Mouse (Mus musculus): ENCODE measurements around the gene Ptprd. TPM values are rescaled to one million over a fixed set of nuclear protein-coding genes. Genes with fewer than 3 reads are reported as not detected.
A peak's percentile ranks its signal among the peaks of the same experiment; 100 is the strongest.

Ptprd gene
- polyA plus RNA-seq, 1 experiment from 2014 or later = 14.5 TPM

DNA sequence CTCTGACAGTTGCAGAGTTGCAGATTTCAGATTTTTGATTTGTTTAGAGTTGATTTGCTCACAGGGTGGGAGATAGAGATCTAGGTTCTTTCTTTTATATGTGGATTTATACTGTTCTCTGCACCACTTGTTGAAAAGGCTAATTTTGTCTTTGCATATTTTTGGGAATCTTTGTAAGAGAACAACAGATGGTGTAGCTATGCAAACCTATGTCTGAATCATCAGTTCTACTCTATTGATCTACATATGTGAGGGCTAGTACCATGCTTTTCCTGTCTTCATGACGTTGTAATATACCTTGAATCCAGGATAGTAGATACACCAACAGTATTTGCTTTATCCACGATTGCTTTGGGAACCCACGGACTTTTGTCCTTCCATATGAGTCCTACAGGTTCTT is 1628.7 kb downstream of the Ptprd start:
- no peaks in the 10 kb centered on the region for H3K9me3 ChIP-seq (replicated peaks; ENCODE audit: low read length)
- no peaks in the 10 kb centered on the region for H3K4me1 ChIP-seq (replicated peaks; ENCODE audit: insufficient read depth, low read length)
- no peak overlapping the region for H3K4me3 ChIP-seq (replicated peaks; ENCODE audit: low read depth, low read length)
- ATAC-seq (replicated peaks; ENCODE audit: low FRiP score, low read depth) = no peak
- H3K36me3 ChIP-seq (ENCODE audit: insufficient read depth, low read length) = no peaks in the 10 kb centered on the region
- H3K9ac ChIP-seq (ENCODE audit: low read depth, low read length) = no peak overlapping the region
- no peak for DNase-seq (ENCODE audit: low spot score)
- no peak overlapping the region for H3K4me2 ChIP-seq (ENCODE audit: low read length)
- no peak overlapping the region for H3K27ac ChIP-seq
- 86% methylated on average over 3 of the region's 3 CpGs for WGBS
- no peak for TF ChIP-seq CTCF (IDR thresholded peaks at IDR 0.05; ENCODE audit: low read depth)
- no peaks in the 10 kb centered on the region for H3K27me3 ChIP-seq (ENCODE audit: insufficient read depth, low read length)

DNA sequence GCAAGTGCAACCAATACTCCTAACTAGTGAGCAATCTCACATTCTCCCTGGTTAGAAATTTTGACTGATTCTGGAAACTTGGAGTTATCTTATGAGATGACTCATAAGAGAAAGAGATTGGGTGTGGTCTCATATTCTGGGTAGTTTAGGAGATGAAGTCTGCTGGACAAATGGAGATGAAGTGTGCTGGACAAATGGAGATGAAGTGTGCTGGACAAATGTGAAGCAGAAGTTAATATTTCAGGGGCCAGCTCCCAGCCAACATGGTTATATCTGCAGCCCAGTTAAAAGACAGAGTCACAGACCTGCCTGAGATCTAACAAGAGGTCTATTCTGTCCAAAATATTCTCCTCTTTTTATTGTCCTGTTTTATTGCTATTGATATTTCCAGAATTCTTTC is 1645.8 kb downstream of the Ptprd start:
- TF ChIP-seq CTCF (IDR thresholded peaks at IDR 0.05; ENCODE audit: low read depth) = no peak

GRCm38 (mm10) chr4:76541769-76542168 is 1670.0 kb downstream of the Ptprd start:
- Histone ChIP-seq H3K4me1 (replicated peaks; ENCODE audit: insufficient read depth, low read length) (no peaks in the 10 kb centered on the region), H3K27me3 (ENCODE audit: insufficient read depth, low read length) (no peaks in the 10 kb centered on the region), H3K36me3 (ENCODE audit: insufficient read depth, low read length) (no peaks in the 10 kb centered on the region), H3K27ac (no peak overlapping the region), H3K9me3 (replicated peaks; ENCODE audit: low read length) (no peaks in the 10 kb centered on the region), H3K4me2 (ENCODE audit: low read length) (no peak overlapping the region), H3K9ac (ENCODE audit: low read depth, low read length) (no peak overlapping the region), H3K4me3 (replicated peaks; ENCODE audit: low read depth, low read length) (no peak overlapping the region)
- DNase-seq (ENCODE audit: low spot score) = no peak
- no peak for ATAC-seq (replicated peaks; ENCODE audit: low FRiP score, low read depth)
- no peak for TF ChIP-seq CTCF (IDR thresholded peaks at IDR 0.05; ENCODE audit: low read depth)
- 68% methylated on average over 2 of the region's 2 CpGs for WGBS

More for the DNA sequence above, 1645.8 kb downstream of the Ptprd start:
- Histone ChIP-seq H3K4me1 (replicated peaks; ENCODE audit: insufficient read depth, low read length) (no peaks in the 10 kb centered on the region), H3K9ac (ENCODE audit: low read depth, low read length) (no peak overlapping the region), H3K4me3 (replicated peaks; ENCODE audit: low read depth, low read length) (no peak overlapping the region), H3K4me2 (ENCODE audit: low read length) (no peak overlapping the region), H3K9me3 (replicated peaks; ENCODE audit: low read length) (no peaks in the 10 kb centered on the region), H3K27me3 (ENCODE audit: insufficient read depth, low read length) (no peaks in the 10 kb centered on the region), H3K27ac (no peak overlapping the region), H3K36me3 (ENCODE audit: insufficient read depth, low read length) (no peaks in the 10 kb centered on the region)
- ATAC-seq (replicated peaks; ENCODE audit: low FRiP score, low read depth) (no peak), DNase-seq (ENCODE audit: low spot score) (no peak)

- H3K27ac ChIP-seq = no peak overlapping the region
- no peaks in the 10 kb centered on the region for H3K9me3 ChIP-seq (replicated peaks; ENCODE audit: low read length)
- 33% methylated on average over 1 of the region's 1 CpGs for WGBS
- no peak for TF ChIP-seq CTCF (IDR thresholded peaks at IDR 0.05; ENCODE audit: low read depth)
- no peak overlapping the region for H3K4me2 ChIP-seq (ENCODE audit: low read length)
- DNase-seq (ENCODE audit: low spot score) (peak; percentile 51), ATAC-seq (replicated peaks; ENCODE audit: low FRiP score, low read depth) (no peak)
- no peak overlapping the region for H3K9ac ChIP-seq (ENCODE audit: low read depth, low read length)
- H3K4me3 ChIP-seq (replicated peaks; ENCODE audit: low read depth, low read length) = no peak overlapping the region
- no peaks in the 10 kb centered on the region for H3K4me1 ChIP-seq (replicated peaks; ENCODE audit: insufficient read depth, low read length)
- H3K36me3 ChIP-seq (ENCODE audit: insufficient read depth, low read length) = no peaks in the 10 kb centered on the region
- H3K27me3 ChIP-seq (ENCODE audit: insufficient read depth, low read length) = no peaks in the 10 kb centered on the region
These were observed 1678.8 kb downstream of the Ptprd start for GRCm38 (mm10) chr4:76532926-76533325.

GRCm38 (mm10) chr4:76525281-76525680 is 1686.5 kb downstream of the Ptprd start:
- H3K27ac ChIP-seq = no peak overlapping the region
- no peaks in the 10 kb centered on the region for H3K9me3 ChIP-seq (replicated peaks; ENCODE audit: low read length)
- H3K27me3 ChIP-seq (ENCODE audit: insufficient read depth, low read length) = no peaks in the 10 kb centered on the region
- no peaks in the 10 kb centered on the region for H3K36me3 ChIP-seq (ENCODE audit: insufficient read depth, low read length)
- TF ChIP-seq CTCF (IDR thresholded peaks at IDR 0.05; ENCODE audit: low read depth) = no peak
- no peak overlapping the region for H3K4me2 ChIP-seq (ENCODE audit: low read length)
- ATAC-seq (replicated peaks; ENCODE audit: low FRiP score, low read depth) = no peak
- no peak overlapping the region for H3K4me3 ChIP-seq (replicated peaks; ENCODE audit: low read depth, low read length)
- 68% methylated on average over 3 of the region's 3 CpGs for WGBS
- no peak for DNase-seq (ENCODE audit: low spot score)
- no peaks in the 10 kb centered on the region for H3K4me1 ChIP-seq (replicated peaks; ENCODE audit: insufficient read depth, low read length)
- no peak overlapping the region for H3K9ac ChIP-seq (ENCODE audit: low read depth, low read length)

DNA sequence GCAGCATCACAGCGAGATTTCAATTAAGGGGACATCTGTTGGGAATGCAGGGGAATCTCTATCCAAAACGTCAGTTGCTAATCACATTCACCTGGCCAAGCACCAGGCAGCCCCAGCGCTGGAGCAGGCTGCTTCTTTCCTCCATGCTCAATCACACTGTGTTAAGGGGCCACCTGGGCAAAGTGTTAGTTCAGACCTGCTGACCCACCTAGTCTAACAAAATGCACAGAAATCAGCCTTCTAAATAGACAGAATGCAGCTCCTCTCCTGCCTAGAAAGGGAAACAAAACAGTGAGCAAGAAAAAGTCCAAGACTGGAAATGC is 1708.5 kb downstream of the Ptprd start:
- Histone ChIP-seq H3K27me3 (ENCODE audit: insufficient read depth, low read length) (no peaks in the 10 kb centered on the region), H3K36me3 (ENCODE audit: insufficient read depth, low read length) (no peaks in the 10 kb centered on the region), H3K9ac (ENCODE audit: low read depth, low read length) (no peak overlapping the region), H3K9me3 (replicated peaks; ENCODE audit: low read length) (no peaks in the 10 kb centered on the region), H3K4me1 (replicated peaks; ENCODE audit: insufficient read depth, low read length) (no peaks in the 10 kb centered on the region), H3K4me3 (replicated peaks; ENCODE audit: low read depth, low read length) (no peak overlapping the region), H3K4me2 (ENCODE audit: low read length) (no peak overlapping the region), H3K27ac (no peak overlapping the region)
- ATAC-seq (replicated peaks; ENCODE audit: low FRiP score, low read depth) = no peak
- no peak for DNase-seq (ENCODE audit: low spot score)
- no peak for TF ChIP-seq CTCF (IDR thresholded peaks at IDR 0.05; ENCODE audit: low read depth)
- 29% methylated on average over 3 of the region's 3 CpGs for WGBS

DNA sequence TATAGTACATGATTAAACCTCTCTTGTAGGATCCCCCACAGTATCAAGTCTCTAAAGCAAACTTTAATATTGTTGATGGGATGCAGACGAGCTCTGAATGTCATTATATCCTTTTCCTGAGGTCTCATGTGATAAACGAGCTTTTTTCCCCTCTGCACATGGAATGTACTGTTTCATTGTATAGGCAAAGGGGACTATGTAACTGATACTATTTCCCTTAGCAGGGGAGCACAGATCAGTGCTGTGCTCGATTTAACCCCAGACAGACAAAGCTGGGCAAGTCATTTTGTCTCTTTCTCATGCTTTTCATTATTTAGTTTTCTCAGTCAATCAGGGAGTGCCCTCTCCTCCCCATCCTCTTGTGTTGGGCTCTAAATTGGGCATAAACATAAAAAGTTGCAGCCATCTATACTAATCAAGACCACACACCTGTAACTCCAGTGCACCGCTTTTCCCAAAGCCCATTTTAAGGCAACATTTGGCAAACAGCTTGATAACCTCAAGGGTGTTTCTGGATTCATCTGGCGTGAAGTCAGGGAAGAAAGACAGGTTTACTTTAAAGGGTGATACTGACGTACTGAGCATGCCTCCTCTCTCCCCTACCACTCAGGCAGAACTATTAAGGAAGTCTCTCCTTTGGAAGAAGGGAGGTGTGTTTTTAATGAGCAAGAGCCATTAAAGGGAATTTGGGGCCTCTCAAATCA is 1709.0 kb downstream of the Ptprd start:
- Histone ChIP-seq H3K27ac (no peak overlapping the region), H3K9me3 (replicated peaks; ENCODE audit: low read length) (no peaks in the 10 kb centered on the region), H3K4me3 (replicated peaks; ENCODE audit: low read depth, low read length) (no peak overlapping the region), H3K27me3 (ENCODE audit: insufficient read depth, low read length) (no peaks in the 10 kb centered on the region), H3K9ac (ENCODE audit: low read depth, low read length) (no peak overlapping the region), H3K36me3 (ENCODE audit: insufficient read depth, low read length) (no peaks in the 10 kb centered on the region), H3K4me2 (ENCODE audit: low read length) (no peak overlapping the region), H3K4me1 (replicated peaks; ENCODE audit: insufficient read depth, low read length) (no peaks in the 10 kb centered on the region)
- TF ChIP-seq CTCF (IDR thresholded peaks at IDR 0.05; ENCODE audit: low read depth) = no peak
- no peak for DNase-seq (ENCODE audit: low spot score)
- WGBS = 33% methylated on average over 6 of the region's 6 CpGs
- ATAC-seq (replicated peaks; ENCODE audit: low FRiP score, low read depth) = no peak
